Mouse (Mus musculus) spleen, adult 2 months (tissue): Measurements from ENCODE around the gene Polr2c. TPM values are rescaled to one million over a fixed set of nuclear protein-coding genes. Genes with fewer than 3 reads are reported as not detected.

Experiments used
- DNase-seq, 2 experiments: peaks; one replicate each; pipeline versions ENCODE4 v3.0.0 to v3.0.0-alpha.2; 2012 to 2021; ENCODE audit warnings: low spot score in 2 of 2, low read depth in 1 of 2
- H3K27ac ChIP-seq: fragments of 200-500 bp; 2 replicates; pipeline ENCODE4 v1.5.1; 2012; ENCODE audit warnings: low read length, inconsistent platforms; ENCODE audit not compliant: insufficient read depth
- H3K27me3 ChIP-seq: fragments of 200-500 bp; 2 replicates; pipeline ENCODE4 v1.6.1; 2012; ENCODE audit warnings: mild to moderate bottlenecking, moderate library complexity, low read length, inconsistent platforms; ENCODE audit not compliant: control insufficient read depth, insufficient read depth
- H3K36me3 ChIP-seq: fragments of 200-500 bp; 2 replicates; pipeline ENCODE4 v1.6.1; 2012; ENCODE audit warnings: mild to moderate bottlenecking, low read length, inconsistent platforms; ENCODE audit not compliant: control insufficient read depth, insufficient read depth
- H3K4me1 ChIP-seq: fragments of 200-500 bp; 2 replicates; pipeline ENCODE4 v1.6.1; 2011; ENCODE audit warnings: inconsistent platforms; ENCODE audit not compliant: control insufficient read depth, insufficient read depth, insufficient read length
- H3K4me3 ChIP-seq: fragments of 200-500 bp; 2 replicates; pipeline ENCODE4 v1.5.1; 2011; ENCODE audit warnings: mild to moderate bottlenecking, inconsistent platforms; ENCODE audit not compliant: insufficient read depth, insufficient read length; ENCODE audit errors: extremely low read depth
- CTCF ChIP-seq: fragments of 200-500 bp; IDR thresholded peaks from 2 replicates; pipeline ENCODE4 v1.5.1; 2011; ENCODE audit warnings: mild to moderate bottlenecking, inconsistent platforms; ENCODE audit not compliant: insufficient read depth, insufficient read length, insufficient replicate concordance; ENCODE audit errors: extremely low read depth
- POLR2A ChIP-seq: fragments of 200-500 bp; IDR thresholded peaks from 2 replicates; pipeline ENCODE4 v1.6.1; 2011; ENCODE audit warnings: low read depth, low read length, inconsistent platforms
- WGBS: fragments of 180-500 bp; shearing (Covaris S2); methylation state at CpG from one replicate; pipeline ENCODE4 v1.1.7; 2018; 5-methylcytosine and 5-hydroxymethylcytosine counted together
- polyA plus RNA-seq: library from polyadenylated mRNA; depleted of rRNA; stranded (reverse); fragments of >200 nt; gene quantifications from 2 replicates; pipeline ENCODE4 v1.2.3, GENCODE M21; 2012

The Polr2c gene
- polyA plus RNA-seq, 1 experiment = 56.4 TPM

GRCm38 (mm10) chr8:94876197-94876730 lies 19.0 kb downstream of the Polr2c start, which contains the start of gene Dok4:
Gene Dok4 (minus strand): TSS chr8:94876330.
- Histone ChIP-seq H3K36me3 (no peaks in the 10 kb centered on the region), H3K4me1 (peaks cover 22% of the 10 kb centered on the region), H3K27me3 (peaks cover 4% of the 10 kb centered on the region), H3K4me3 (peak within 1 kb of the TSS; percentile 57), H3K27ac (peak within 1 kb of the TSS; percentile 10; the same call in 1 of the 2 replicates)
- TF ChIP-seq POLR2A = no peak; the same call in 1 of the 2 replicates
- no peak for TF ChIP-seq CTCF
- peak; percentile 41 to 85 for DNase-seq
- 1% methylated on average over 34 of the region's 37 CpGs for WGBS

- peaks cover 4% of the 10 kb centered on the region for H3K27me3 ChIP-seq
- H3K27ac ChIP-seq = no peak overlapping the region
- no peak for DNase-seq
- TF ChIP-seq CTCF (no peak), POLR2A (no peak)
- peaks cover 19% of the 10 kb centered on the region for H3K4me1 ChIP-seq
- H3K36me3 ChIP-seq = no peaks in the 10 kb centered on the region
- H3K4me3 ChIP-seq = no peak overlapping the region
- 49% methylated on average over 3 of the region's 3 CpGs for WGBS
Measured at GRCm38 (mm10) chr8:94876820-94877219, 19.6 kb downstream of the Polr2c start.

GRCm38 (mm10) chr8:94880742-94881141 lies 23.5 kb downstream of the Polr2c start:
- Histone ChIP-seq H3K4me1 (peaks cover 9% of the 10 kb centered on the region), H3K4me3 (no peak overlapping the region), H3K27ac (no peak overlapping the region), H3K27me3 (no peaks in the 10 kb centered on the region), H3K36me3 (no peaks in the 10 kb centered on the region)
- TF ChIP-seq CTCF (no peak), POLR2A (no peak)
- 81% methylated on average over 4 of the region's 4 CpGs for WGBS
- DNase-seq = no peak

GRCm38 (mm10) chr8:94888383-94889036 lies 31.3 kb downstream of the Polr2c start:
- H3K4me3 ChIP-seq = no peak overlapping the region
- H3K4me1 ChIP-seq = no peaks in the 10 kb centered on the region
- no peaks in the 10 kb centered on the region for H3K36me3 ChIP-seq
- TF ChIP-seq CTCF (no peak), POLR2A (no peak)
- H3K27ac ChIP-seq = no peak overlapping the region
- DNase-seq = no peak
- no peaks in the 10 kb centered on the region for H3K27me3 ChIP-seq
- WGBS = 17% methylated on average over 14 of the region's 14 CpGs

- Histone ChIP-seq H3K4me1 (no peaks in the 10 kb centered on the region), H3K27ac (no peak overlapping the region), H3K36me3 (no peaks in the 10 kb centered on the region), H3K27me3 (no peaks in the 10 kb centered on the region), H3K4me3 (no peak overlapping the region)
- 67% methylated on average over 2 of the region's 2 CpGs for WGBS
- TF ChIP-seq CTCF (no peak), POLR2A (no peak)
- no peak for DNase-seq
Measured at GRCm38 (mm10) chr8:94892917-94893316, 35.7 kb downstream of the Polr2c start.

- Histone ChIP-seq H3K4me3 (no peak overlapping the region), H3K4me1 (peaks cover 5% of the 10 kb centered on the region), H3K36me3 (no peaks in the 10 kb centered on the region), H3K27me3 (no peaks in the 10 kb centered on the region), H3K27ac (no peak overlapping the region)
- no peak for DNase-seq
- WGBS = 55% methylated on average over 11 of the region's 11 CpGs
- TF ChIP-seq POLR2A (no peak), CTCF (no peak)
Measured at GRCm38 (mm10) chr8:94899262-94899661, 42.0 kb downstream of the Polr2c start.

GRCm38 (mm10) chr8:94900617-94901016 lies 43.4 kb downstream of the Polr2c start:
- no peak overlapping the region for H3K27ac ChIP-seq
- WGBS = 65% methylated on average over 6 of the region's 6 CpGs

More at GRCm38 (mm10) chr8:94900617-94901016, 43.4 kb downstream of the Polr2c start:
- TF ChIP-seq POLR2A (no peak), CTCF (no peak)
- Histone ChIP-seq H3K36me3 (no peaks in the 10 kb centered on the region), H3K4me1 (peaks cover 5% of the 10 kb centered on the region), H3K27me3 (no peaks in the 10 kb centered on the region), H3K4me3 (no peak overlapping the region)
- DNase-seq = no peak
